ENCODE assay signal across 25 mouse cellular contexts in the genomic region with DNA sequence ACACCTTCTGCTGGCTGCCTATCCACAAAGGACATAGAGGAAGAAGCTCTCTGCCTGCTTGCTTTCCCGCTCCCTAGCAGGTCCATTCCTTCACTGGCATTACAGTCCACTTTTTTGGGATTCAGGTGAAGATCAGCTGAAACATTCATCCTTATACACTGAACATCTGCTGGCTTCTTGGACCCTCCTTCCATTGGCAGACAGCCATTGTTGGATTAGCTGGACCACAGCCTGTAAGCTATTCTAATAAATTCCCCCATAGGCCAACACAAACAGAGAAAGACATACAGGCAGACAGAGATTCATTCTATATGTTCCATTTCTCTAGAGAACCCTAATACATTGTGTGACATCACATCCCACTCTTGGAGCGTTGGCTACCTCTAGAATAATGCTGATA. TPM values are rescaled to one million over a fixed set of nuclear protein-coding genes. Genes with fewer than 3 reads are reported as not detected.
DNase-seq lines count a peak whose midpoint lies in the region; ATAC-seq lines count a peak whose summit lies in the region.
"Had no signal": no experiment of that assay in that cellular context is flagged by ENCODE, and none has a peak within 500 bp of the region (broad histone marks: within the 10 kb centered on the region; RNA-seq: fewer than 3 reads in every experiment).

No protein-coding gene starts in this region.

- DNase-seq in embryonic facial prominence, embryonic 14.5 days (ENCODE audit: low spot score) = peak; percentile 33
- DNase-seq in embryonic facial prominence, embryonic 10.5 days (ENCODE audit: low spot score) = no peak
- DNase-seq in midbrain, embryonic 11.5 days (ENCODE audit: low spot score, missing footprints) = peak; percentile 69
- no peak for DNase-seq in midbrain, embryonic 14.5 days
- DNase-seq in NIH3T3 (ENCODE audit: low read depth) = peak; percentile 64
- DNase-seq in urinary bladder, postnatal 4 days (ENCODE audit: low spot score in 2 of 2) = no peak
- DNase-seq: adrenal gland, adult 2 months; adrenal gland, postnatal 10 days; adrenal gland, postnatal 25 days; B cell, adult 2 months; cerebellum, adult 11 months; cerebellum, adult 18-20 months; cerebellum, adult 8-10 months; cerebellum, postnatal 14 days; cerebellum, postnatal 36 days; embryo, embryonic 11 days had no signal

- H3K9ac ChIP-seq in embryonic facial prominence, embryonic 14.5 days (ENCODE audit: low read depth, low read length) = no peak overlapping the region
- H3K9ac ChIP-seq in midbrain, embryonic 11.5 days (ENCODE audit: low read length) = no peak overlapping the region
- no peak overlapping the region for H3K9ac ChIP-seq in midbrain, embryonic 14.5 days (replicated peaks; ENCODE audit: low read length)
- H3K9ac ChIP-seq: embryonic facial prominence, embryonic 12.5 days; embryonic facial prominence, embryonic 15.5 days; forebrain, embryonic 12.5 days had no signal

- no peak overlapping the region for H3K4me2 ChIP-seq in embryonic facial prominence, embryonic 14.5 days (ENCODE audit: low read depth, low read length)
- no peak overlapping the region for H3K4me2 ChIP-seq in midbrain, embryonic 11.5 days
- no peak overlapping the region for H3K4me2 ChIP-seq in midbrain, embryonic 14.5 days (ENCODE audit: low read length)
- H3K4me2 ChIP-seq: embryonic facial prominence, embryonic 12.5 days; embryonic facial prominence, embryonic 15.5 days; forebrain, embryonic 12.5 days had no signal

- no peak overlapping the region for H3K4me3 ChIP-seq in embryonic facial prominence, embryonic 14.5 days (ENCODE audit: low read depth, low read length)
- no peak overlapping the region for H3K4me3 ChIP-seq in embryonic facial prominence, embryonic 10.5 days
- no peak overlapping the region for H3K4me3 ChIP-seq in midbrain, embryonic 11.5 days (ENCODE audit: low read depth, low read length)
- no peak overlapping the region for H3K4me3 ChIP-seq in midbrain, embryonic 14.5 days (replicated peaks; ENCODE audit: low read depth, low read length)
- H3K4me3 ChIP-seq: embryonic facial prominence, embryonic 12.5 days; embryonic facial prominence, embryonic 15.5 days; erythroblast, embryonic 14.5 days; forebrain, embryonic 10.5 days; forebrain, embryonic 12.5 days had no signal

- H3K27me3 ChIP-seq in embryonic facial prominence, embryonic 14.5 days (replicated peaks; ENCODE audit: control insufficient read depth, insufficient read depth, low read length) = no peaks in the 10 kb centered on the region
- peaks cover 22% of the 10 kb centered on the region for H3K27me3 ChIP-seq in embryonic facial prominence, embryonic 10.5 days (replicated peaks; ENCODE audit: low read depth, poor library complexity, severe bottlenecking)
- peaks cover 2% of the 10 kb centered on the region; the same call in 1 of the 2 replicates for H3K27me3 ChIP-seq in midbrain, embryonic 11.5 days (ENCODE audit: control insufficient read depth, insufficient read depth, low read length)
- H3K27me3 ChIP-seq in midbrain, embryonic 14.5 days (ENCODE audit: control insufficient read depth, insufficient read depth, low read length) = 0 out of 2 replicates have a peak, but pooled peaks cover 6% of the 10 kb centered on the region
- H3K27me3 ChIP-seq: embryonic facial prominence, embryonic 12.5 days; embryonic facial prominence, embryonic 15.5 days had no signal

- peaks cover 5% of the 10 kb centered on the region; the same call in 1 of the 2 replicates for H3K36me3 ChIP-seq in embryonic facial prominence, embryonic 14.5 days (ENCODE audit: control insufficient read depth, insufficient read depth, low read length)
- H3K36me3 ChIP-seq in embryonic facial prominence, embryonic 10.5 days (replicated peaks) = no peaks in the 10 kb centered on the region
- no peaks in the 10 kb centered on the region for H3K36me3 ChIP-seq in midbrain, embryonic 11.5 days (ENCODE audit: control insufficient read depth, insufficient read depth, low read length)
- H3K36me3 ChIP-seq in midbrain, embryonic 14.5 days (ENCODE audit: control insufficient read depth, insufficient read depth, low read length) = peaks cover 33% of the 10 kb centered on the region
- H3K36me3 ChIP-seq: embryonic facial prominence, embryonic 12.5 days; forebrain, embryonic 10.5 days; forebrain, embryonic 12.5 days; G1E had no signal

- H3K9me3 ChIP-seq in embryonic facial prominence, embryonic 14.5 days (ENCODE audit: control insufficient read depth, low read length) = no peaks in the 10 kb centered on the region
- H3K9me3 ChIP-seq in embryonic facial prominence, embryonic 10.5 days = no peaks in the 10 kb centered on the region
- no peaks in the 10 kb centered on the region for H3K9me3 ChIP-seq in midbrain, embryonic 11.5 days (ENCODE audit: control insufficient read depth, low read length)
- no peaks in the 10 kb centered on the region for H3K9me3 ChIP-seq in midbrain, embryonic 14.5 days (ENCODE audit: control insufficient read depth, low read length)
- H3K9me3 ChIP-seq: embryonic facial prominence, embryonic 12.5 days; embryonic facial prominence, embryonic 15.5 days; forebrain, embryonic 10.5 days; forebrain, embryonic 12.5 days; G1E had no signal

- H3K27ac ChIP-seq in embryonic facial prominence, embryonic 14.5 days (replicated peaks; ENCODE audit: low read depth, low read length) = no peak overlapping the region
- H3K27ac ChIP-seq in embryonic facial prominence, embryonic 10.5 days (replicated peaks) = no peak overlapping the region
- no peak overlapping the region for H3K27ac ChIP-seq in midbrain, embryonic 11.5 days (ENCODE audit: low read depth, low read length)
- no peak overlapping the region for H3K27ac ChIP-seq in midbrain, embryonic 14.5 days (replicated peaks; ENCODE audit: low read depth, low read length)
- H3K27ac ChIP-seq: embryonic facial prominence, embryonic 12.5 days; embryonic facial prominence, embryonic 15.5 days; forebrain, embryonic 10.5 days; forebrain, embryonic 12.5 days had no signal

- no peak for ATAC-seq in embryonic facial prominence, embryonic 14.5 days (ENCODE audit: low read depth)
- no peak for ATAC-seq in midbrain, embryonic 11.5 days (ENCODE audit: low FRiP score)
- ATAC-seq in midbrain, embryonic 14.5 days (ENCODE audit: low FRiP score, low TSS enrichment) = no peak
- ATAC-seq: CD4-positive, CD25-positive, alpha-beta regulatory T cell, adult 4 months; forebrain, embryonic 14.5 days; forebrain, embryonic 16.5 days had no signal

- H3K4me1 ChIP-seq in embryonic facial prominence, embryonic 14.5 days (ENCODE audit: control insufficient read depth, insufficient read depth, low read length) = no peaks in the 10 kb centered on the region
- H3K4me1 ChIP-seq in embryonic facial prominence, embryonic 10.5 days = peaks cover 7% of the 10 kb centered on the region
- no peaks in the 10 kb centered on the region for H3K4me1 ChIP-seq in midbrain, embryonic 11.5 days (ENCODE audit: control insufficient read depth, insufficient read depth, low read length)
- peaks cover 5% of the 10 kb centered on the region for H3K4me1 ChIP-seq in midbrain, embryonic 14.5 days (ENCODE audit: control insufficient read depth, insufficient read depth, low read length)
- H3K4me1 ChIP-seq: embryonic facial prominence, embryonic 12.5 days had no signal

- 77% methylated on average over 2 of the region's 2 CpGs for WGBS in embryonic facial prominence, embryonic 14.5 days
- WGBS in embryonic facial prominence, embryonic 10.5 days = 89% methylated on average over 2 of the region's 2 CpGs
- 81% methylated on average over 2 of the region's 2 CpGs for WGBS in midbrain, embryonic 11.5 days
- 86% methylated on average over 2 of the region's 2 CpGs for WGBS in midbrain, embryonic 14.5 days

RNA-seq across cellular contexts. Expression of gene Peli3, which starts 6.0 kb away (rescaled TPM):
- polyA plus RNA-seq in embryonic facial prominence, embryonic 14.5 days (2014; fragmentation: Nextera tagmentation; extraction: Ambion mirVana) = 2.0 and 2.3 TPM in 2 replicates
- 2.6 and 3.1 TPM in 2 replicates for polyA plus RNA-seq in embryonic facial prominence, embryonic 10.5 days (2016; fragmentation: Nextera tagmentation; extraction: Ambion mirVana)
- 1.3 and 1.5 TPM in 2 replicates for polyA plus RNA-seq in midbrain, embryonic 11.5 days (2014; fragmentation: Nextera tagmentation; extraction: Ambion mirVana)
- polyA plus RNA-seq in midbrain, embryonic 14.5 days (2014; fragmentation: Nextera tagmentation; extraction: Ambion mirVana) = 10.7 and 12.2 TPM in 2 replicates
- polyA plus RNA-seq: erythroblast, embryonic 14.5 days; G1E had no signal

RNA-seq across cellular contexts. Expression of gene Dpp3, which starts 8.8 kb away (rescaled TPM):
- 78.8 and 95.0 TPM in 2 replicates for polyA plus RNA-seq in embryonic facial prominence, embryonic 14.5 days (2014; fragmentation: Nextera tagmentation; extraction: Ambion mirVana)
- polyA plus RNA-seq in embryonic facial prominence, embryonic 10.5 days (2016; fragmentation: Nextera tagmentation; extraction: Ambion mirVana) = 194 and 203 TPM in 2 replicates
- 153 and 159 TPM in 2 replicates for polyA plus RNA-seq in midbrain, embryonic 11.5 days (2014; fragmentation: Nextera tagmentation; extraction: Ambion mirVana)
- 102 and 103 TPM in 2 replicates for polyA plus RNA-seq in midbrain, embryonic 14.5 days (2014; fragmentation: Nextera tagmentation; extraction: Ambion mirVana)

RNA-seq across cellular contexts. Expression of gene Mrpl11, which starts 25.1 kb away (rescaled TPM):
- 104 and 109 TPM in 2 replicates for polyA plus RNA-seq in embryonic facial prominence, embryonic 14.5 days (2014; fragmentation: Nextera tagmentation; extraction: Ambion mirVana)
- 164 and 165 TPM in 2 replicates for polyA plus RNA-seq in embryonic facial prominence, embryonic 10.5 days (2016; fragmentation: Nextera tagmentation; extraction: Ambion mirVana)
- polyA plus RNA-seq in midbrain, embryonic 11.5 days (2014; fragmentation: Nextera tagmentation; extraction: Ambion mirVana) = 157 and 158 TPM in 2 replicates
- 117 and 122 TPM in 2 replicates for polyA plus RNA-seq in midbrain, embryonic 14.5 days (2014; fragmentation: Nextera tagmentation; extraction: Ambion mirVana)

RNA-seq across cellular contexts. Expression of gene Bbs1, which starts 30.5 kb away (rescaled TPM):
- polyA plus RNA-seq in embryonic facial prominence, embryonic 14.5 days (2014; fragmentation: Nextera tagmentation; extraction: Ambion mirVana) = 4.2 and 5.6 TPM in 2 replicates
- 5.8 and 6.1 TPM in 2 replicates for polyA plus RNA-seq in embryonic facial prominence, embryonic 10.5 days (2016; fragmentation: Nextera tagmentation; extraction: Ambion mirVana)
- polyA plus RNA-seq in midbrain, embryonic 11.5 days (2014; fragmentation: Nextera tagmentation; extraction: Ambion mirVana) = 6.5 and 7.8 TPM in 2 replicates
- 8.9 and 17.9 TPM in 2 replicates for polyA plus RNA-seq in midbrain, embryonic 14.5 days (2014; fragmentation: Nextera tagmentation; extraction: Ambion mirVana)

RNA-seq across cellular contexts. Expression of gene Npas4, which starts 53.2 kb away (rescaled TPM):
- polyA plus RNA-seq in embryonic facial prominence, embryonic 14.5 days (2014; fragmentation: Nextera tagmentation; extraction: Ambion mirVana) = 0.07 TPM in 1 of 2 replicates, not detected in the other
- polyA plus RNA-seq in embryonic facial prominence, embryonic 10.5 days (2016; fragmentation: Nextera tagmentation; extraction: Ambion mirVana) = not detected in 2 replicates
- polyA plus RNA-seq in midbrain, embryonic 11.5 days (2014; fragmentation: Nextera tagmentation; extraction: Ambion mirVana) = 0.04 TPM in 1 of 2 replicates, not detected in the other
- polyA plus RNA-seq in midbrain, embryonic 14.5 days (2014; fragmentation: Nextera tagmentation; extraction: Ambion mirVana) = 0.24 and 0.58 TPM in 2 replicates
- polyA plus RNA-seq: embryonic facial prominence, embryonic 15.5 days; erythroblast, embryonic 14.5 days; forebrain, embryonic 10.5 days; G1E had no signal

Comparison
In these comparisons a context has a peak if more than half of its experiments do, and no peak if none do; other contexts are left out.
1. DNase-seq: peak in embryonic facial prominence, embryonic 14.5 days (single experiment), midbrain, embryonic 11.5 days (single experiment) and NIH3T3 (single experiment); none in embryonic facial prominence, embryonic 10.5 days (single experiment), midbrain, embryonic 14.5 days (single experiment) and urinary bladder, postnatal 4 days (0 of 2).